Mouse (Mus musculus) c-Kit-positive CD71-positive TER-119-positive erythroid progenitor cells, embryonic 14.5 days (primary cell): ENCODE data around the gene Chchd3.

Source experiments
- DNase-seq: peaks from one replicate; pipeline ENCODE4 v3.0.0-alpha.2; 2013; ENCODE audit warnings: low spot score

The Chchd3 gene

GRCm38 (mm10) chr6:33002988-33003387 lies 57.1 kb downstream of the Chchd3 start:
- no peak for DNase-seq

- no peak for DNase-seq
Measured at GRCm38 (mm10) chr6:33001271-33001670, 58.8 kb downstream of the Chchd3 start.

GRCm38 (mm10) chr6:32996597-32996996 lies 63.5 kb downstream of the Chchd3 start:
- DNase-seq = no peak

- DNase-seq = no peak
Measured at GRCm38 (mm10) chr6:32993847-32994246, 66.2 kb downstream of the Chchd3 start.

GRCm38 (mm10) chr6:32990061-32990633 lies 69.9 kb downstream of the Chchd3 start:
- no peak for DNase-seq

GRCm38 (mm10) chr6:32988561-32988960 lies 71.5 kb downstream of the Chchd3 start:
- DNase-seq = no peak

GRCm38 (mm10) chr6:32983876-32984275 lies 76.2 kb downstream of the Chchd3 start:
- no peak for DNase-seq

GRCm38 (mm10) chr6:32981253-32981652 lies 78.8 kb downstream of the Chchd3 start:
- no peak for DNase-seq

- DNase-seq = no peak
Measured at GRCm38 (mm10) chr6:32978811-32979210, 81.2 kb downstream of the Chchd3 start.

GRCm38 (mm10) chr6:32971926-32972325 lies 88.1 kb downstream of the Chchd3 start:
- no peak for DNase-seq

- DNase-seq = no peak
Measured at GRCm38 (mm10) chr6:32968971-32969370, 91.1 kb downstream of the Chchd3 start.

- no peak for DNase-seq
Measured at GRCm38 (mm10) chr6:32962048-32962447, 98.0 kb downstream of the Chchd3 start.

GRCm38 (mm10) chr6:32961477-32961876 lies 98.6 kb downstream of the Chchd3 start:
- DNase-seq = no peak

GRCm38 (mm10) chr6:32959816-32960550 lies 100.1 kb downstream of the Chchd3 start:
- DNase-seq = no peak

- DNase-seq = no peak
Measured at GRCm38 (mm10) chr6:32955481-32955880, 104.6 kb downstream of the Chchd3 start.

GRCm38 (mm10) chr6:32950973-32951372 lies 109.1 kb downstream of the Chchd3 start:
- DNase-seq = no peak

GRCm38 (mm10) chr6:32949702-32950101 lies 110.4 kb downstream of the Chchd3 start:
- no peak for DNase-seq

- no peak for DNase-seq
Measured at GRCm38 (mm10) chr6:32947225-32947624, 112.8 kb downstream of the Chchd3 start.

- no peak for DNase-seq
Measured at GRCm38 (mm10) chr6:32944956-32945355, 115.1 kb downstream of the Chchd3 start.

GRCm38 (mm10) chr6:32943651-32944050 lies 116.4 kb downstream of the Chchd3 start:
- DNase-seq = no peak

- no peak for DNase-seq
Measured at GRCm38 (mm10) chr6:32940299-32940698, 119.8 kb downstream of the Chchd3 start.

GRCm38 (mm10) chr6:32937643-32938042 lies 122.4 kb downstream of the Chchd3 start:
- no peak for DNase-seq

GRCm38 (mm10) chr6:32936794-32937193 lies 123.3 kb downstream of the Chchd3 start:
- DNase-seq = no peak

- no peak for DNase-seq
Measured at GRCm38 (mm10) chr6:32936365-32936764, 123.7 kb downstream of the Chchd3 start.
